Mouse (Mus musculus): ENCODE measurements at regions not wholly inside any gene's neighbourhood (a gene's known extent, or its start where the extent isn't known, plus 50 kb on each side); places are given as distances from the start of the nearest gene placed in this dataset.
"Not testable (repeated sequence)": the region's sequence is repeated elsewhere in the genome, so short reads cannot be mapped to it uniquely, and the experiment has no call there.

DNA sequence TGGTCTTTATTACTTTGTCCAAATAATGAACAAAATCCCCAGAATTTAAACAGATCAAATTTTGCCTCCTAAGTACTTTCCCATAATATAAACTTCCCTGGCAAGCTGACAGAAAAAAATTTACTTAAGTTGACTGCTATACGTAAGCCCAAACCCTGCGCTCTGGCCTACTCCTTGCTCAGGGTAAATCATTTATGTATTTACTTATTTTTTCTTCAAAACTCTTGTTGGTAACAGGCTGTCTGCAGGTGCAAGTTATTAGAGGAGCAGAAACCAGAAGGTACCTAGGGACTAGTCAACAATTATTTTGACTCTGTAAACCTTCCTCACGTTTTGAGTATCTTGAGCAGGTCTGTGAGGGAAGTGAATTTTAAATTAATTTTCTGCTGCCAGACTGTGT lies 2615.7 kb downstream of the Poteg start:
- DNase-seq: no peak

DNA sequence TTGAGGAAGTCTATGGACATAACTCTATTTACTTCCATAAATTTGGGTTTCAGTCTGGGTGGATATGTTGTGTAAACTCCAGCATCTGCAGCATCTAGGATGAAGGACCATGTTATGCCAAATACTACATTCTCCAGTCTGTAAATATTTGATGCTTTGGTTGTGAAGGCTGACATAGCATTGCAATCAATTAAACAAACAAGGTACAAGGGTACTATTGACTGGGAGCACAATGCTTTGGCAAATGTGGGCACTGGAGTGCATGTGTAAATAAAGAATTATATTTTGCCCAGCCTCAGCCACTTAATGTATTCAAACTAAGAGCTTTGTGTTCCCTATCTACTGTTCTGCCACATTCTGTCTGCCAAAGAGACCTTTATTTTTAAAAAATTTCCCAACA lies 2630.3 kb downstream of the Poteg start:
- no peak for DNase-seq

DNA sequence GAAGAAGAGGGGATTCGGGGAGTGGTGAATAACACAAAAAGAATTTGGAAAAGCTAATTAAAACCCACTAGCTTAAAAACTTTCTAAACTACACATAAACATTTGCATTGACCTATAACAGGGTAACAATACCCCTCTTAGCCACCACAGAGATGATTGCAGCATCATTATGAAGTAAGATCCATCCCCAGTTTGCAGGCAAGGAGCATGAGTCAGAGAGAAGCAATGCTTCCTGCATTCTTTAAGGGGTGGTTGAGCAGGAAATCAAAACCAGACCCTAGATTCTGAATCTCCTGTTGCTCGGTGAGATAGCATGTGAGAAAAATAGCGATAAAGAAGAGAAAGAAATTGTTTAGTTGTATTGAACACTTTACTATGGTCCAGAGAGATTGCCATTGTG lies 2680.3 kb downstream of the Poteg start:
- no peak for DNase-seq

DNA sequence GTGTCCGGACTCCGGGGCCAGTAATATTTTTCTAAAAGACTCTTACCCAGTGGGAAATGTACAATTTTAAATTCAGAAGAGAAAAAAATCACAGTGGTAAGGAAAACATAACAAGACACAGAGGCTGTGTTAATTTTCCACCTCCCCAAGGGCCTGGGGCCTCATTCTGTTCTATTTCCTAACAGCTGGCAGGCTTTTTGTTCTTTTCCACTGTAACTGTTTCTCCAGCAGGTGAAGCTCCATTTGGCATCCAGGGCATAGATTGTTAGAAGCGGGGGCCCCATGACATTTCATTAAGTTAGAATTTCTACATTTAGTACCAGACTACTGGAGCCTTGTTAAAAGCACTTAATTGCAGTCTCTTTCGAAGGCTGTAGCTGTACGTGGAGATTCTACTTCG lies 2687.5 kb downstream of the Poteg start:
- DNase-seq: no peak

DNA sequence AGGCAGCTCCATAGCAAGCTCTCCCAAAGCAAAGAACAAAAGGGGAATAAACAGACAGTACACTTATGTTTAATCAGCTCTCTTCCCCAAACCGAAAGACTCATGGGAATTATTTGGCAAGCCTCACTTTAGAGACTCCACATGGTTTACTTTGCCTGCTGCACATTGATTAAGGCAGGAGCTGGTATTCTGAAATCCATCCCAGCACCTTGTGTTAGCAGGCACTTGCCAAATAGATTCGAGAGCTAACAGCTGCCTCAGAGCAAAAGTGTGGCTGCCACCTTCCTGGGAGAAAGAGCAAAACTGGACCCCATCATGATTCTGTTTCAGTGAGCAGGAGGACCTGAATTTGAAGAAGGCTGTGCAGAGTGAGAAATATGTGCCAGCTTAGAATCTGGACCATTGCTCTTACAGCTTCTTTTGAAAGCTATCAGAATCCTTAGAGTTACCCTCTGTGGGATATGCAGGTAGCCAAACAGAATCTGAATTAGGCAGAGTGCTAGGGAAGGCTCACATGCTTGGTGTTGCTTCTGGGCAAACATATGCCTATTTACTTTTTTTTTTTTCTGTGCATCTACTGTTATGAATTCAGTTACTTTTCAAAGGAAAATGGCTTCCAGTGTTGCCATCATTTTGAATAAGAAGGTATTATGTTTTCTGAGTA lies 2703.8 kb downstream of the Poteg start:
- no peak for DNase-seq

DNA sequence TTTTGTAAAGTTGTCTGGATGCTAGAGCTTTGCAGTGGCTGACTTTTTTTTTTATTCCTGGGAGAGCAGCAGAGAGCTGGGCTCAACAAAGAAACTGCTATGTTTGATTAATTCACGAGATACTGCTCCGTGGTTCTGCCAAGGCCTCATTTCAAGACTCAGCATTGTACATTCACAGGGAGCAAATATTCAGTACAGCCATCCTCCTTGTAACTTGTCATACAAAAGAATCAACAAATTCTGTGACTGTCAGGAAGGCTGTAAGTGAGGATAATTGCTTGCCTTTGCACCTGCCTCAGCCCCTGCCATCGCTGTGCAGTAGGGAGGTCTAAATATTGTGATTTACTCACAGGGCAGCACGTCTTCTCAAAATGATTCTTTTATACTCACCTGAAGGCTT lies 2705.5 kb downstream of the Poteg start:
- no peak for DNase-seq

DNA sequence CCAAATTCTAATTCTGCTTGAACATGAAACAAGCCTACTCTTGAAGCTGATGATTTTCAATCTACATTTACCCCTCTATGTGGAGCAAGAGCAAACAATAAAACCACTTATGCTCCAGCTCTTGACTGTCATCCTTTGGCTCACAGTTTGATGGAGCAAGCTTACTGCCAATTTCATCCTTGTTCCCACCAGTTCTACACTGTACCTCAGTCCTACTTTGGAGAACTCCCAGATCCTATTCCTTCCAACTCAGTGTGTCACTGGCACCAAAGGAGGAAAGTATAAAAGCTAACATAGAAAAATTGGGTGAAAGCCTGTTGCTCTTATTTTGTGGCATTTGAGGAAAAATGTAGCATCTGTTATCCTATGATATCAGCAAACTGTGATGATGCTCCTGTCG lies 2724.4 kb downstream of the Poteg start:
- DNase-seq: no peak

DNA sequence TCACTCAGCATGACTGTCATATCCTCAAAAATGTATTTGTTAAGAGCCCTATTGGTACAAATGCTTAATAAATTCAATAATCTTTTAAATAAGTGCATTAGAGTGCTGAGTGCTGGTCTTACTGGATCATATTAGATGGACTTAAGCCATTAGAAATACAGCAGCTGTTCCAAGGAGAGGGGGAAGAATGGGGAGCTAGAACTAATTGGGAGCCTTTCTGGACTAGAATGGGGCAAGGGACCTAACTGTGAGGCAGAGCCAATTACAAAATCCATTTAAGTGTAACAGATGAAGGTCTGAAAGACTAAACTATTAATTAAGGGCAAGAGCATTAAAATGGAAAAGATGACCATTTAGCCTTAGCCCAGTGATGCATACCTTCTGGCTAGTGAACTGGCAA lies 2755.3 kb downstream of the Poteg start:
- DNase-seq: not testable (repeated sequence)

DNA sequence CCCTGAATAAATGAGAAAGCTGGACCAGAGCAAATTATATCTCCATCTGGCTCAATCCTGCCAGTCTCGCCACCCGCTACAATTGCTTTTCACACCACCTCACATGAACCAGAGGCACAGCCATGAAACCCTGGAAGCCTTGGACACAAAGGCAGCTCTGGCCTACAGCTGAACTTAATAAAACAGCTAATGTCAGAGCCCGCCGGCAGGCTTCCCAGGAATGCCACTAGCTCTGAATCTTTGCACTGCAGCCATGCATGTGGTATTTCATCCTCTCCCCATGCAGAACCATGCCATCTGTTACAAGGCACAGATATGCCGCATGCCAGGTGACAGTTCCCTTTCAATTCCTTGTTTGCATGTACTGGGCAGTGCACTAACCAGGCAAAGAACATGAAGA lies 2779.9 kb downstream of the Poteg start:
- no peak for DNase-seq

DNA sequence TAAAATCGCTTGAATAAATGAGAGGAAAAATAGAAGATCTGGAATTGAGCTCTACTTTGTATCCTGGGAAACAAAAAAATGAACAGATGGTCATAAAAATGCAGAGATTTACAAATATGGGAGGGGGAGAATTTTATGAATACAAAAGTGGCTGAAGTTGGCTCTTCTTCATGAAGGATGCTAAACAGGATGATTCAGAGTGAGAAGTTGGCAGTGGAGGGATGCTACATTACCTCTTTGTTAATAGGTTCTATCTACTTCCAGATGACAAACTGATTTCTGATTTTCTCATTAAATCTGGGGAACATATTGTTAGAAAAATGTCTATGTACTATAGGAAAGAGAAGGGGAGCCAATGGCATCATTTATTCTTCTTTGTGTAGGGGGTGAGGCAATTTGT lies 2785.8 kb downstream of the Poteg start:
- DNase-seq: no peak

DNA sequence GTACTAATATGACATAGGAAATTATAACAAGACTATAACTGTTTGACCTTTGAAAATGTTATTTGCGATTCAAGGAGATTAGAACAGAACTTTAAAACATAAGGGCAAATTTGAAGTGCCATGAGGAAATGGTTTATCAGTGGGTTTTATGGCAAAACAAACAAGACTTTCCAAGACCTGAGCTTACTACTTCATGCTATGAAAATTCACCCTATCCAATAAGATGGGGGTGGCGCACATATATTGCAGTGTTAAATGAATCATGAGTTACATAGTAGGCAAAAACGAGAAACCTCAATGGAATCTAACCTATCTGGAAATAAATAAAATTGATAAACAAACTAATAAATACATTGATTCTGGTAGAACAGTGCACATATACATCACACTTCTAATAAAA lies 2804.3 kb downstream of the Poteg start:
- no peak for DNase-seq

DNA sequence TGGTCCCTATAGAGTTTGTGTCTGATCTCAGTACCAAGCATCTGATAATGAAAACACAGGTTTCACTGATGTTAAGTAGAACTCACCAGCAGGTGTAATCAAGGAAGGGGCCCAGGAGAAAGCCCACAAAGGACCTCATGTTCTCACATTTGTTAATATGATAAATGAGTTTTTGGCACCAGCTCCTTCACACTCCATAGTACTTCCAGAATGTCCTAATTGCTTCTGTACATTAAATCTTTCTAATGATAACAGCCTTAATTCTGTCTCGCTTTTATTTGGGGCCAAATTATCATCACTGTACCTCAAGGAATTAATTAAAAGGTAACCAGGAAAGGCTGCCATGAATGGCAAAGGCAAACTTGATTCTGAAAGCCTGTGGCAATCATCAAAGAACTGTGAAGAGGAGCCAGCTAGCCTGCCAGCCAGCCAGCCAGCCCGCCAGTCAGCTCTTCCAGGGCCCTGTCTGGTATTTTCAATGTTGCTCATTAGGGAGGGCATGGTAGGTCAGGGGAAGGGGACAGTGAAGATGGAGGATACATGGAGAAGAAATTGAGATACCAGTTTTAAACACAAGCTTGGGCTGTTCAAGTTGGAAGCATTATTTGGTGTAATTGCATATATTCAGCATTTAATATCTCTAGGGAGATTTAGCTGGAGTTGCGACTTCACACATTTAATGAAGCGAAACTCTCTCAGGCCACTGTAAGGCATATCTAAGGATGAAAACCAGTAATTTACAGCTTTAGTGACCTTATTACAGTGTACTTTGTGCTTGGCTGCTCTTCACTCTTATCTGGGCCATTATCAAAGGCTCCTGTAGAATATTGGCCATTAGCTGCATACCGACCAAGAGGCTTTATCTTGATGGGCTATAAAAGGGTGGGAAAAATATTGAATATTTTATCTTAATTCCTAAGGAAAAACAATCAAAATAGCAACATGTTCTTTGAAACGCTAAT lies 2822.8 kb downstream of the Poteg start:
- no peak for DNase-seq

DNA sequence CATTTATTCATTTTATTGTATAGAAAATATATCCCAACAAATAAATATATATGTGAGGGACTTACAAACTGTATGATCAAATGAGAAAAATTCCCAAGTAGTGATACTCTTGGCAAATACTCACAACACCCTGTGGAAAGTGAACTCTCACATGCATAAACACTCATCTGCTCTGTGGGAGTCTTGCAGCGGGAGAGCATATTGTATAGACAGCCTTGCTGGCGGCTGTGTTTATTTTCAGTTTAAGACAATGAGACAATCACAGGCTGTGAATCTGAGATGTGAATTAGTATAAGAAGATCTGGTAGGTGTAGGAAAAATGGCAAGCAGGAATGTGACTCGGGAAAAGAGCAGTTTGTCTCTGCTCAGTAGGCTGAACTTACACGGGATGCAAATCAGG lies 2841.7 kb downstream of the Poteg start:
- no peak for DNase-seq

DNA sequence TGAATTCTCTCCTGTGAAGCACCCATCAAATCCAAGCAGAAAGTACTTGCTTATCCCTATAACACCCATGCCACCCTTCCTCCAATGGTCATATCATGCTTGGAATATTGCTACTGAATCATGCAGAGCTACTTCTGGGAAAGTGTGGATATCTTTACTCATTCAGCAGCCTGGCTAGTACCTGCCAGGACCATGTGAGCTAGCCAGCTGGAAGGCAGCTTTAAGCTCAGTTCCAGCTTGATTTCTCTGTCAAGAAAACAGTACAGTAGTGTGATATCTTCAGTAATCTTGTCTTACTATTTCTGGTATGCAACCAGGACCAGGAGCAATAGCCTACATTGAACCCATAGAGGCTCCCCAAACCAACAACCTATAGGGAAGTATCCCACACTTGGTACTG lies 2883.7 kb downstream of the Poteg start:
- no peak for DNase-seq

DNA sequence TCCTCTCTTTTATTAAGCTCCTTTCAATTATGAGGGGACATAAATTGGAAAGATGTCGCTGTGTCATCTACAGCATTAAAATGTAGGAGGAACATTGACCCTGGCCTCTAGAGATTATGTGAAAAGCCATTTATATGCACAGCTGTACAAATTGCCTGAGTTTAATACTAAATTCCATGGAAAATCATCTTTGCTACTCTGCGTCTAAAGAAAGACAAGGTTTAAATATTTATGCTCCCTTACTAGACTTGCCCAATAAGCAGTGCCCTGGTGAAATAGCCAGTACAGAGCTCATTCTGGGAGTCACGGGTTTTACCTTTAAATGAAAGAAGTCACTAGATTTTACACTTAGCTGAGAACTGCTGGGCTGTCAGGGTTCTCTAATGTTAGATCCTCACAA lies 2885.9 kb downstream of the Poteg start:
- DNase-seq: no peak

DNA sequence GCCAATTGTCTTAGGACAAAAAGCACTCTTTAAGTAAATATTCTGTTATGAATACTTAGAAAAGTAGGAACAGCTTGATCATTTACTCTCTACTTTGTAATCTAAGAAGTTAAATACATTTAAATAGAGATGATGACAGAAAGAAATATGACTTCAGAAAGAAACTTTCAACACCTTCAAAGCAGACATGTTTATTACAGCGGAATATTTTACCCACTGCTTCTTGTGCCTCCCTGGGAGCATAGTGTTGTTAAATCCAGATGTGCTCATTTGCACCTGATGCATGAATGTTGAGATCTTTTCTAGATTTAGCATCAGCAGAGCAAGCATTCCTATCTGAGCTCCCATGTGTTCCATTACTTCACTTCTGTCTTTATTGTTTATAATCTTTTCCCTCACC lies 2912.0 kb downstream of the Poteg start:
- no peak for DNase-seq

DNA sequence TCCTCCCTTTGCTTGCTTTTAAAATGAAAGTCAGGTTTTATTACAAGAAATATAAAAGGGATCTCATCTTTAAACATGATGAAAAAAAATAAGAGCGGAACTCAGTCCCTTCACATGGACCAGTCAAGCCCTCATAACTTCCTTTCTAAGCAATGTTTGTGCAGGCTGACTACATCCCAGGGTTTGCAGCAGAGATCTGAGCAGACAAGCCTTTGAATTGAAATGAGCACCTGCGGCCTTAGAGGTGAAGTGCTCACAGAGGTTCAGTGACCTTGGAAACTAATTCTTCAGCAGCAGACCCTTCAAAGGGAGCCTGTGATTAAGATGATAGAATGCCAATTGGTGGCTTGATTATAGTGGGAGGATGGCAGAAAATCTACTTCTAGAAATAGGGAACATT lies 2918.3 kb downstream of the Poteg start:
- DNase-seq: no peak

DNA sequence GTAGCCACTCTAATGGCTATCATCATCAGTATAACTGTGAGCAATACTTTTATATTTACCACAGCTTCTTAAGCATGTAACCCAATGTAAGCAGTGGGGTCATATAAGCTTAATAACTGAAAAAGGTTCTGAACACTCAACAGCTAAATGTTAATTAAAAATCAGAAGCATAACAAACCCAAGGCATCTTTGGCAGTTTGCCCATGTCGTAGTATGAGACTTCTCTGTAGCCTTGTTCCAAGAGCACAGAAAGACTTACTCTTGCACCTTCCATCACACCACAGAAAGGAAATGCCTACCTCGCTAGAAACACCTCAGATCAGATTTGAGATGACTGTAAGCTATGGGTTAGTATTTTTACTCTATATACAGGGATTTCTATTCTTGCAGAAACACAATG lies 2944.5 kb downstream of the Poteg start:
- no peak for DNase-seq

DNA sequence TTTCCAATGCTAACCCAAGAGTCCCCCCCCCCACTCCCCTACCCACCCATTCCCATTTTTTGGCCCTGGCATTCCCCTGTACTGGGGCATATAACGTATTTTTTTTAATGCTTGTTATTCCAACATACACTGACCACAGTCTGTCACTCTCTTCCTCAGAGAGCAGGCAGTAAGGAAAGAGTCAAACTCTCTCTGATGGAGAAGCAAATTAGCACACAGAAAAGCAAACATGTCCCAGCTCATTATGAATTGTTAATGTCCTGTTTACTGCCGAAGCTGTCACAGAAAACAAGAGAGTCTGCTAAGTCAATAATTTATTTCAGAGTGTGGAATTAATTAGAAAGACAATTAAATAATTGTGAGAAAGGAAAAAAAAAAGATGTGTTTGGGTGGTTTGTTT lies 2989.1 kb upstream of the 5930422O12Rik start:
- DNase-seq: no peak

DNA sequence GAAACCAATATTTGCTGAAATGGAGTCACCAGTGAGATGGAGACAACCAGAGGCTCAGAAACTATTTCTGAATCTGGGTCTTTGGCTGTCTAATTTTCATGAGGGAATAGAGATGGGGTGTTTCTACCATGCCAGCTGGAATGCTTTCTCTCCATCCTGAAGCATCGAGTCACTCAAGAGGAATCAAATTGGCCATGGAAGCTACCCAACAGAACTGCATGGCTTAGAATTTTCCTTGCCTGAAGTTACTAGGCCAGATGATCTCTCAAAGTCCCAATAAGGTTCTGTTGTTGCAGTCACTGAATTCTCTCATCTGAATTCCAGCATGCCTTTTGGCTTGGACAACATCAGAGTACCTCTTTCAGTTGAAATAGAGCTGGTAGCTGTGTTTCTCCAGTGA lies 2986.7 kb upstream of the 5930422O12Rik start:
- no peak for DNase-seq

DNA sequence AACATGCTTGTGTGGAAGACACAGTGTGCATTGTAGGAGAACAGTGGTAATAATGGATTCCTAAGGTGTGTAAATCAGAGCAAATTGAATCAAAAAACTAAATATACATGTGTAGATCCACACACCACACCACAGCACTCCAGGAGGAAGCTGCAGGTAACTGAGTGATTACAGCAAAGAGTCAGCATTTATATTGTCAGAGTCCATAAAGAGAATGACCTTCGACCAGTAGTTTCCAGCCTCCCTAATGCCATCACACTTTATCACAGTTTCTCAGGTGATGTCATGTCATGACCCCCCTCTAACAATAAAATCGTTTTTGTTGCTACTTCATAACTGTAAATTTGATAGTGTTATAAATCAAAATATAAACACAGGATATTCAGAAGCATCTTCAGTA lies 2984.6 kb upstream of the 5930422O12Rik start:
- DNase-seq: no peak

DNA sequence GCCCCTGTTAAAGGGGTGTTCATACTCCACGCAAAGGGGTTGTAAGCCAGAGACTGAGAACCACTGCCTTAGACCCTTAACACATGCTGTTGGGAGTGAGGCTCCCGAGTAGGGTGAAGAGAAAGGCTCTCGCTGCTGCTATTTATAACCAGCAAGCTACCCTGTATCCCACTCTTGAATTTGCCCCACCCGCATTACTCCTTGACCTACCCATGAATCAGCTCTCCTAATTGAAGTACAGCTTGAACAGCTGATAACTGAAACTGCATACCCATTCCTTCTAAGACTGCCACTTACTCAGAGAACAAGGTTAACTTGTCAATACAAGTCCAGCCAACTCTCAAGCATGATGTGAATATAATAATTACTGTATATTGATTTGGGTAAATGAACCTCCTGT lies 2984.2 kb upstream of the 5930422O12Rik start:
- DNase-seq: no peak

DNA sequence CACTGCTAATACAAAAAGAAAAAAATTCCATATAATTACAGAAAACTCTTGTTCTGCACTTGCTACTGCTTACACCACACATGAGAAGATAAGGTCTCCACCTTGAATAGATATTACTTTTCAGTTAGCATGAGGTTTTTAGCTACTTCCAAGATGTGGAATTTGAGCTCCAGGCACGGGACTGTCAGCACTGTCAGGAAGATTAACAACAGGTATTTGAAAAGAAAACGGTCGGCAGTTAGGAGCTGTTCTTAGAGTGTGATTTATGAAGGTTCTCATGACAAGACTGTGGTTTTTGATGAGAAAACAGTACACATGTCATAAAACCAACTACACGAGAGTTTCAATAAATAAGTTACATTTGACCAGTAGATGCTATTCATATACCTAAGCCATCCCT lies 2970.4 kb upstream of the 5930422O12Rik start:
- DNase-seq: no peak

DNA sequence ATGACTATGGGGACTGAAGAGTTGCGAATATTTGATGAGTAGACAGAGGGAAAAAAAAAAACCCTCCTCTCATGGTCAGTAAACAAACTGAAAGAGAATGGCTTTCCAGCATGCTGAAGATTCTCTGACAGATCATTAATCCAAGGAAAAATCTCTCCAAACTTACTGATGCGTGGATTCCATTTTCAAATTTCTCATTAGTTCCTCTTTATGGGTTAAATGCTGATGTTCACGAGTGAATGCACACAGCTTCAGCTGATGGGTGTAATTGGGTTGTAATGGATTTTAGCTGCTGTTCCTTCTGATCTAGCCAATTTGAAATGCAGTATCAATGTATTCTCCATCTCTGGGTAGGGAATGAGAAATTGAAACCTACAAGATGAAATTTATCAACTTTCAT lies 2945.6 kb upstream of the 5930422O12Rik start:
- DNase-seq: no peak

All from adrenal gland, postnatal 10 days (tissue).